In the genomic region with DNA sequence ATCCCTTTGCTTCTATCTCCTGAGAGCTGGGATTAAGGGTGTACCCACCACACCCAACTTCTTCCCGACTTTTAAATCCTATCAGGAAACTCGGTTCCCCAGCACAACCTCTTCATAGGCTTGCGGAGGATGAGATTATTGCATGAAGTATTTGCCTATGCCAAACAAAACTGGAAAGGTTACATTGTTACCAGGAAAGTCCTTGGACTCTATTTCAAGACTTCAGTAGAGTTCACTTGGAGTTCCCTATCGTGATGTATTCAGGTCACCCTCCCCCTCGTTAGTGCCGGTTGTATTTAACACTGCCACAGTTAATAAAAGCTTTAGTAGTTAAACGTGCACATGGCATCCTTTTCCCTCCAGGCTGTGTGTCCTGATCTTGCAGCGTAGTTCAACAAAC, we compare ENCODE assay signal across 29 mouse cellular contexts. TPM values are rescaled to one million over a fixed set of nuclear protein-coding genes. Genes with fewer than 3 reads are reported as not detected.
DNase-seq lines count a peak whose midpoint lies in the region; ATAC-seq and TF ChIP-seq lines count a peak whose summit lies in the region.
"Had no signal": no experiment of that assay in that cellular context is flagged by ENCODE, and none has a peak within 500 bp of the region (broad histone marks: within the 10 kb centered on the region; RNA-seq: fewer than 3 reads in every experiment).

No protein-coding gene starts in this region.

- no peaks in the 10 kb centered on the region for H3K27me3 ChIP-seq in lung, postnatal 0 days (replicated peaks; ENCODE audit: insufficient read depth, low read length)
- no peaks in the 10 kb centered on the region for H3K27me3 ChIP-seq in stomach, postnatal 0 days (ENCODE audit: control insufficient read depth, insufficient read depth, low read length)
- H3K27me3 ChIP-seq in heart, adult 2 months (ENCODE audit: control insufficient read depth, insufficient read depth, low read length): no peaks in the 10 kb centered on the region
- H3K27me3 ChIP-seq: embryonic facial prominence, embryonic 12.5 days; heart, embryonic 12.5 days; hindbrain, embryonic 13.5 days; limb, embryonic 13.5 days had no signal

- WGBS in lung, postnatal 0 days: 46% methylated on average over 8 of the region's 8 CpGs
- 54% methylated on average over 8 of the region's 8 CpGs for WGBS in stomach, postnatal 0 days
- WGBS in heart, adult 2 months: 58% methylated on average over 8 of the region's 8 CpGs

- no peak overlapping the region for H3K9ac ChIP-seq in lung, postnatal 0 days (replicated peaks; ENCODE audit: low read depth)
- H3K9ac ChIP-seq in stomach, postnatal 0 days (ENCODE audit: low read length): no peak overlapping the region
- H3K9ac ChIP-seq in heart, adult 2 months (ENCODE audit: low read depth, low read length): no peak overlapping the region
- H3K9ac ChIP-seq: embryonic facial prominence, embryonic 12.5 days; heart, embryonic 12.5 days; hindbrain, embryonic 13.5 days; limb, embryonic 13.5 days had no signal

- no peak overlapping the region for H3K27ac ChIP-seq in lung, postnatal 0 days (ENCODE audit: low read length)
- no peak overlapping the region for H3K27ac ChIP-seq in stomach, postnatal 0 days (replicated peaks)
- no peak overlapping the region for H3K27ac ChIP-seq in heart, adult 2 months
- H3K27ac ChIP-seq: embryonic facial prominence, embryonic 12.5 days; hindbrain, embryonic 13.5 days; limb, embryonic 13.5 days had no signal

- peak; percentile 63 for TF ChIP-seq EP300 in lung, postnatal 0 days (IDR thresholded peaks at IDR 0.05)
- peak; percentile 40 for TF ChIP-seq EP300 in stomach, postnatal 0 days (optimal IDR thresholded peaks at IDR 0.05)
- no peak for TF ChIP-seq EP300 in heart, adult 2 months (IDR thresholded peaks at IDR 0.05; ENCODE audit: insufficient read depth, low read depth, low read length)

- intact Hi-C loops in heart, adult 2 months (cut with DNase I): no loop called here

- ATAC-seq in lung, postnatal 0 days: peak; percentile 83
- ATAC-seq in stomach, postnatal 0 days (ENCODE audit: low FRiP score, low TSS enrichment): peak; percentile 62; the same call in 1 of the 2 replicates
- ATAC-seq: forebrain, embryonic 14.5 days; intestine, embryonic 16.5 days; liver, postnatal 0 days; midbrain, embryonic 16.5 days had no signal

- TF ChIP-seq POLR2A in heart, adult 2 months (IDR thresholded peaks at IDR 0.05; ENCODE audit: insufficient read depth, low read depth, low read length): no peak

- H3K79me2 ChIP-seq in heart, adult 2 months (replicated peaks; ENCODE audit: control insufficient read depth, insufficient read depth, low read length): no peaks in the 10 kb centered on the region

- H3K9me3 ChIP-seq in lung, postnatal 0 days (ENCODE audit: low read length): no peaks in the 10 kb centered on the region
- no peaks in the 10 kb centered on the region for H3K9me3 ChIP-seq in stomach, postnatal 0 days (ENCODE audit: control insufficient read depth, low read length)
- H3K9me3 ChIP-seq: embryonic facial prominence, embryonic 12.5 days; hindbrain, embryonic 13.5 days; limb, embryonic 13.5 days had no signal

- H3K4me1 ChIP-seq in lung, postnatal 0 days (ENCODE audit: insufficient read depth, low read depth, low read length): no peaks in the 10 kb centered on the region
- H3K4me1 ChIP-seq in stomach, postnatal 0 days (replicated peaks; ENCODE audit: control insufficient read depth, insufficient read depth): no peaks in the 10 kb centered on the region
- no peaks in the 10 kb centered on the region for H3K4me1 ChIP-seq in heart, adult 2 months (ENCODE audit: control insufficient read depth, insufficient read depth, low read length)
- H3K4me1 ChIP-seq: embryonic facial prominence, embryonic 12.5 days; heart, embryonic 12.5 days; hindbrain, embryonic 13.5 days; limb, embryonic 13.5 days had no signal

- DNase-seq in brain, adult 2 months (ENCODE audit: low read depth, low spot score): peak; percentile 21
- DNase-seq in forelimb bud, embryonic 11.5 days (ENCODE audit: low read depth, low spot score): peak; percentile 23
- DNase-seq in lung, postnatal 0 days (ENCODE audit: low spot score): peak; percentile 87
- DNase-seq in stomach, postnatal 0 days (ENCODE audit: low spot score): peak; percentile 24
- DNase-seq in adrenal gland, adult 8-10 months: no peak
- no peak for DNase-seq in heart, adult 2 months
- DNase-seq: adrenal gland, postnatal 36 days; B cell, adult 2 months; cerebellum, adult 2 months; cerebellum, postnatal 25 days; gastrocnemius, postnatal 25 days; heart, adult 18-20 months; heart, postnatal 4 days; kidney, adult 9 months; kidney, postnatal 14 days; layer of hippocampus, adult 9-11 months; liver, postnatal 0 days; right cerebral cortex, postnatal 4 days; thymus, adult 2 months; thymus, postnatal 36 days had no signal

- H3K36me3 ChIP-seq in lung, postnatal 0 days (ENCODE audit: insufficient read depth, low read length): no peaks in the 10 kb centered on the region
- no peaks in the 10 kb centered on the region for H3K36me3 ChIP-seq in stomach, postnatal 0 days (ENCODE audit: control insufficient read depth, insufficient read depth, low read length)
- no peaks in the 10 kb centered on the region for H3K36me3 ChIP-seq in heart, adult 2 months (ENCODE audit: control insufficient read depth, insufficient read depth, low read length)
- H3K36me3 ChIP-seq: embryonic facial prominence, embryonic 12.5 days; heart, embryonic 12.5 days; hindbrain, embryonic 13.5 days; limb, embryonic 13.5 days had no signal

- no peak for TF ChIP-seq CTCF in lung, postnatal 0 days (IDR thresholded peaks at IDR 0.05)
- TF ChIP-seq CTCF in stomach, postnatal 0 days (IDR thresholded peaks at IDR 0.05; ENCODE audit: low read depth): no peak
- no peak for TF ChIP-seq CTCF in heart, adult 2 months (IDR thresholded peaks at IDR 0.05)

- no peak overlapping the region for H3K4me2 ChIP-seq in lung, postnatal 0 days (replicated peaks; ENCODE audit: low read depth, low read length)
- no peak overlapping the region for H3K4me2 ChIP-seq in stomach, postnatal 0 days (replicated peaks; ENCODE audit: low read depth)
- H3K4me2 ChIP-seq: embryonic facial prominence, embryonic 12.5 days; heart, embryonic 12.5 days; hindbrain, embryonic 13.5 days; limb, embryonic 13.5 days; liver, embryonic 11.5 days; midbrain, embryonic 11.5 days had no signal

- no peak overlapping the region for H3K4me3 ChIP-seq in lung, postnatal 0 days (ENCODE audit: low read depth, low read length)
- H3K4me3 ChIP-seq in stomach, postnatal 0 days (ENCODE audit: low read depth, low read length): no peak overlapping the region
- no peak overlapping the region for H3K4me3 ChIP-seq in heart, adult 2 months
- H3K4me3 ChIP-seq: embryonic facial prominence, embryonic 12.5 days; heart, embryonic 12.5 days; hindbrain, embryonic 13.5 days; limb, embryonic 13.5 days had no signal

RNA-seq across cellular contexts. Expression of a gene that starts 1.2 kb away (rescaled TPM):
- 12.9 and 13.6 TPM in 2 replicates for polyA plus RNA-seq in lung, postnatal 0 days (2015; fragmentation: Nextera tagmentation; extraction: Ambion mirVana)
- 7.2 and 7.3 TPM in 2 replicates for polyA plus RNA-seq in stomach, postnatal 0 days (2015; fragmentation: Nextera tagmentation; extraction: Ambion mirVana)
- 100 to 1,000 TPM in 1 of 4 experiments, 10 to 100 TPM in 3; 65.0 to 107 (median 75.6) TPM for total RNA-seq in adrenal gland, adult 8-10 months (2022)
- 10 to 100 TPM; 26.4 to 30.2 TPM for total RNA-seq in heart, adult 2 months (2021)
- 27.6 and 29.5 TPM in 2 replicates for polyA plus RNA-seq in heart, adult 2 months (2012; rRNA removed)

Comparison
In these comparisons a context has a peak if more than half of its experiments do, and no peak if none do; other contexts are left out.
1. DNase-seq: peak in brain, adult 2 months (single experiment), forelimb bud, embryonic 11.5 days (single experiment), lung, postnatal 0 days (single experiment) and stomach, postnatal 0 days (single experiment); none in adrenal gland, adult 8-10 months (single experiment) and heart, adult 2 months (0 of 2).